Mouse (Mus musculus) MEL (cell line): ENCODE results near the gene Dus1l.

Source experiments
- CHD1 ChIP-seq: IDR thresholded peaks from 2 replicates; pipeline ENCODE4 v1.6.1; 2012; ENCODE audit warnings: low read depth, mild to moderate bottlenecking, inconsistent platforms, low read length, improper control_type of control experiment
- CHD2 ChIP-seq: IDR thresholded peaks from 2 replicates; pipeline ENCODE4 v1.6.1; 2011; ENCODE audit warnings: low read length, improper control_type of control experiment
- CTCF ChIP-seq, 3 experiments: IDR thresholded peaks in 2 of 3; conservative IDR thresholded peaks in 1 of 3; 2 replicates each; pipeline ENCODE4 v1.5.1; 2011 to 2012; ENCODE audit warnings: low read length in 3 of 3, low read depth in 2 of 3, mild to moderate bottlenecking in 2 of 3, improper control_type of control experiment in 1 of 3, inconsistent platforms in 1 of 3, mixed read lengths in 1 of 3, moderate library complexity in 1 of 3; ENCODE audit not compliant: control insufficient read depth in 1 of 3, insufficient read depth in 1 of 3, poor library complexity in 1 of 3, severe bottlenecking in 1 of 3
- GATA1 ChIP-seq: IDR thresholded peaks from 2 replicates; pipeline ENCODE4 v1.6.1; 2011; ENCODE audit warnings: low read depth, low read length, improper control_type of control experiment
- MXI1 ChIP-seq: IDR thresholded peaks from 2 replicates; pipeline ENCODE4 v1.6.1; 2011; ENCODE audit warnings: mild to moderate bottlenecking, low read depth, low read length, improper control_type of control experiment
- POLR2A ChIP-seq, 2 experiments: IDR thresholded peaks; 2 replicates each; pipeline ENCODE4 v1.6.1; 2011 to 2012; ENCODE audit warnings: low read length in 2 of 2, mild to moderate bottlenecking in 2 of 2, control low read depth in 1 of 2, improper control_type of control experiment in 1 of 2, low read depth in 1 of 2, moderate library complexity in 1 of 2; ENCODE audit not compliant: control insufficient read depth in 1 of 2, insufficient read depth in 1 of 2, poor library complexity in 1 of 2
- POLR2AphosphoS5 ChIP-seq: IDR thresholded peaks from 2 replicates; pipeline ENCODE4 v1.6.1; 2012; ENCODE audit warnings: low read depth, borderline replicate concordance, mild to moderate bottlenecking, inconsistent platforms, low read length, moderate library complexity, mixed read lengths
- TAL1 ChIP-seq: IDR thresholded peaks from 2 replicates; pipeline ENCODE4 v1.6.1; 2012; ENCODE audit warnings: mild to moderate bottlenecking, inconsistent platforms, low read length, moderate library complexity, mixed read lengths
- TCF12 ChIP-seq: IDR thresholded peaks from 2 replicates; pipeline ENCODE4 v1.6.1; 2014; ENCODE audit warnings: low read depth, mild to moderate bottlenecking, inconsistent platforms, low read length, improper control_type of control experiment, moderate library complexity
- UBTF ChIP-seq: IDR thresholded peaks from 2 replicates; pipeline ENCODE4 v1.6.1; 2012; ENCODE audit warnings: low read depth, mild to moderate bottlenecking, inconsistent platforms, low read length, improper control_type of control experiment, moderate library complexity, borderline replicate concordance; ENCODE audit not compliant: insufficient read depth
- ZMIZ1 ChIP-seq: IDR thresholded peaks from 2 replicates; pipeline ENCODE4 v1.6.1; 2012; ENCODE audit warnings: low read depth, mild to moderate bottlenecking, inconsistent platforms, low read length, improper control_type of control experiment, moderate library complexity
- ZNF384 ChIP-seq: IDR thresholded peaks from 2 replicates; pipeline ENCODE4 v1.6.1; 2012; ENCODE audit warnings: low read depth, mild to moderate bottlenecking, inconsistent platforms, low read length, improper control_type of control experiment

DNA sequence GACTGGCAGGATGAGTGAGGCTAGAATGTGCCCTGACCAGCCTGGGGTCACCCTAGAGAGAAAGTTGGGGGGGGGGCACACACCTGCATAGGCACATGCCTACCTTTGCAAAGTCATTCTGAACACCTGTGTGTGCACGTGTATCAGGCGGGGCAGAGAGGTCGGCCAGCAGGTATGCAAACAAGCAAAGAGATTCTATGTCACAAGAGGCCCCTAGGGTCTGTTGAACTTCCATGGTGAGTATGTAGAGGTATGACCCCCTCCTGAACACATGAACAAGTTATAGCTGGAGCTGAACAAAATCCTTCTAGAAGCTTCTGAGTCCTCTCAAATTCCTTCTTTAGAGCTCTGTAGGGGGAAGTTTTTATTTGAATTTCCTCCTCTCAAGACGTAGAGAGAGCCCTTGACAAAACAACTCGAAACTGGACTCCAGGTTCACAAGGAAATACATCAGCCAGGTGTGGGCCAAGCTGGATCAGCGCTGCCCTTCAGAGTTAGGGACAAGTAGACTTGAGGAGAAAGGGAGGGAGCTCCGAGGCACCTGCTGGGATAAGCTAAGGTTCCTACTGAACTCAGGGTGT lies 52.0 kb downstream of the Dus1l start:
- TF ChIP-seq CTCF (IDR thresholded peaks at IDR 0.05 in 2 of 3, conservative IDR thresholded peaks at IDR 0.05 in 1 of 3; ENCODE audit: control insufficient read depth in 1 of 3, insufficient read depth in 1 of 3, low read depth in 2 of 3, low read length in 3 of 3, poor library complexity in 1 of 3, severe bottlenecking in 1 of 3), result no peak
- no peak for TF ChIP-seq CHD1
- no peak for TF ChIP-seq POLR2A (IDR thresholded peaks at IDR 0.05; ENCODE audit: control insufficient read depth in 1 of 2, insufficient read depth in 1 of 2, low read depth in 1 of 2, low read length in 2 of 2, poor library complexity in 1 of 2)
- TF ChIP-seq ZMIZ1, result no peak
- no peak for TF ChIP-seq GATA1
- no peak for TF ChIP-seq UBTF
- TF ChIP-seq CHD2, result no peak
- TF ChIP-seq POLR2AphosphoS5, result no peak
- TF ChIP-seq TAL1, result no peak
- TF ChIP-seq ZNF384, result no peak
- TF ChIP-seq MXI1, result no peak
- no peak for TF ChIP-seq TCF12
